In genomic region chr17:44105287-44106138, GRCm38 (mm10) we compare ENCODE assay signal across 8 mouse cellular contexts. TPM values are rescaled to one million over a fixed set of nuclear protein-coding genes. Genes with fewer than 3 reads are reported as not detected.
DNase-seq lines count a peak whose midpoint lies in the region; ATAC-seq lines count a peak whose summit lies in the region.

Gene Enpp4, minus strand, starts transcription at chr17:44105809.

- H3K36me3 ChIP-seq in forebrain, embryonic 10.5 days (replicated peaks) = no peaks in the 10 kb centered on the region
- no peaks in the 10 kb centered on the region for H3K36me3 ChIP-seq in heart, embryonic 14.5 days (ENCODE audit: control insufficient read depth, insufficient read depth, low read length)
- H3K36me3 ChIP-seq in liver, embryonic 13.5 days = no peaks in the 10 kb centered on the region
- no peaks in the 10 kb centered on the region for H3K36me3 ChIP-seq in stomach, embryonic 14.5 days (ENCODE audit: control insufficient read depth, insufficient read depth, low read length)

- peaks cover 42% of the 10 kb centered on the region for H3K27me3 ChIP-seq in forebrain, embryonic 10.5 days (ENCODE audit: poor library complexity, severe bottlenecking)
- H3K27me3 ChIP-seq in heart, embryonic 14.5 days (ENCODE audit: control insufficient read depth, insufficient read depth, low read length) = no peaks in the 10 kb centered on the region
- no peaks in the 10 kb centered on the region for H3K27me3 ChIP-seq in liver, embryonic 13.5 days
- H3K27me3 ChIP-seq in stomach, embryonic 14.5 days (ENCODE audit: control insufficient read depth, insufficient read depth, low read length) = no peaks in the 10 kb centered on the region

- H3K4me3 ChIP-seq in forebrain, embryonic 10.5 days = peak within 1 kb of the TSS; percentile 83
- peak within 1 kb of the TSS; percentile 72 to 96 for H3K4me3 ChIP-seq in heart, embryonic 14.5 days (ENCODE audit: control insufficient read depth in 1 of 2, insufficient read depth in 1 of 2, low read depth in 1 of 2, low read length in 2 of 2)
- H3K4me3 ChIP-seq in liver, embryonic 13.5 days (replicated peaks) = peak within 1 kb of the TSS; percentile 75
- H3K4me3 ChIP-seq in stomach, embryonic 14.5 days (ENCODE audit: low read depth, low read length) = peak within 1 kb of the TSS; percentile 53

- DNase-seq in CD8-positive naive resting alpha-beta T cell, adult 2 months (ENCODE audit: low read depth in 2 of 2, low spot score in 2 of 2) = peak; percentile 84 to 89
- peak; percentile 73 for DNase-seq in c-Kit-positive CD71-negative TER-119-negative erythroid progenitor cells, embryonic 14.5 days (ENCODE audit: low read depth)
- peak; percentile 72 for DNase-seq in forebrain, embryonic 10.5 days (ENCODE audit: extremely low spot score, low spot score)
- DNase-seq in kidney, postnatal 14 days = peak; percentile 94
- peak; percentile 73 for DNase-seq in liver, embryonic 13.5 days
- peak; percentile 88 to 91 for DNase-seq in natural killer cell, adult 2 months (ENCODE audit: low spot score in 2 of 2)

- under 1% methylated on average over 76 of the region's 76 CpGs for WGBS in forebrain, embryonic 10.5 days
- under 1% methylated on average over 65 of the region's 76 CpGs for WGBS in heart, embryonic 14.5 days
- WGBS in liver, embryonic 13.5 days (ENCODE audit: insufficient replicate concordance) = under 1% methylated on average over 76 of the region's 76 CpGs
- under 1% methylated on average over 75 of the region's 76 CpGs for WGBS in stomach, embryonic 14.5 days

- peak within 1 kb of the TSS; percentile 81 for H3K9ac ChIP-seq in heart, embryonic 14.5 days (ENCODE audit: low read length)
- peak within 1 kb of the TSS; percentile 77 for H3K9ac ChIP-seq in liver, embryonic 13.5 days
- H3K9ac ChIP-seq in stomach, embryonic 14.5 days (replicated peaks; ENCODE audit: low read depth, low read length) = peak within 1 kb of the TSS; percentile 18; the same call in 1 of the 2 replicates

- peak within 1 kb of the TSS; percentile 85 for H3K27ac ChIP-seq in forebrain, embryonic 10.5 days
- peak within 1 kb of the TSS; percentile 46 to 66 for H3K27ac ChIP-seq in heart, embryonic 14.5 days (replicated peaks in 1 of 2; ENCODE audit: control insufficient read depth in 1 of 2, insufficient read depth in 1 of 2, low read depth in 2 of 2, low read length in 2 of 2)
- peak within 1 kb of the TSS; percentile 70 for H3K27ac ChIP-seq in liver, embryonic 13.5 days
- no peak within 1 kb of the TSS for H3K27ac ChIP-seq in stomach, embryonic 14.5 days (ENCODE audit: low read length)

- H3K4me2 ChIP-seq in heart, embryonic 14.5 days (ENCODE audit: low read length) = peak within 1 kb of the TSS; percentile 75
- peak within 1 kb of the TSS; percentile 79 for H3K4me2 ChIP-seq in liver, embryonic 13.5 days
- peak within 1 kb of the TSS; percentile 86 for H3K4me2 ChIP-seq in stomach, embryonic 14.5 days (replicated peaks; ENCODE audit: low read depth, low read length)

- peak; percentile 99 for ATAC-seq in heart, embryonic 14.5 days (ENCODE audit: insufficient number of reproducible peaks, insufficient read depth, low FRiP score, low read depth)
- peak; percentile 96 for ATAC-seq in liver, embryonic 13.5 days (ENCODE audit: low read depth)
- ATAC-seq in stomach, embryonic 14.5 days (ENCODE audit: insufficient number of reproducible peaks, insufficient read depth, low FRiP score, low read depth) = peak; percentile 99

- H3K4me1 ChIP-seq in forebrain, embryonic 10.5 days = peaks cover 14% of the 10 kb centered on the region
- H3K4me1 ChIP-seq in heart, embryonic 14.5 days (ENCODE audit: control insufficient read depth in 2 of 2, insufficient read depth in 2 of 2, low read length in 2 of 2) = peaks cover 0 to 6% of the 10 kb centered on the region in 2 experiments; a peak in 1 of 4 replicates
- H3K4me1 ChIP-seq in liver, embryonic 13.5 days (replicated peaks) = peaks cover 26% of the 10 kb centered on the region
- H3K4me1 ChIP-seq in stomach, embryonic 14.5 days (ENCODE audit: control insufficient read depth, insufficient read depth, low read length) = peaks cover 3% of the 10 kb centered on the region; the same call in 1 of the 2 replicates

- H3K9me3 ChIP-seq in forebrain, embryonic 10.5 days = no peaks in the 10 kb centered on the region
- no peaks in the 10 kb centered on the region for H3K9me3 ChIP-seq in heart, embryonic 14.5 days (ENCODE audit: control insufficient read depth, low read length)
- no peaks in the 10 kb centered on the region for H3K9me3 ChIP-seq in liver, embryonic 13.5 days (replicated peaks)
- H3K9me3 ChIP-seq in stomach, embryonic 14.5 days (ENCODE audit: control insufficient read depth, low read depth, low read length) = no peaks in the 10 kb centered on the region

RNA-seq across cellular contexts. Expression of gene Enpp4, which starts in this region (rescaled TPM):
- 2.9 and 3.5 TPM in 2 replicates for polyA plus RNA-seq in forebrain, embryonic 10.5 days (2016; fragmentation: Nextera tagmentation; extraction: Ambion mirVana)
- polyA plus RNA-seq in heart, embryonic 14.5 days (2014; fragmentation: Nextera tagmentation; extraction: Ambion mirVana) = 8.5 and 9.9 TPM in 2 replicates
- polyA plus RNA-seq in liver, embryonic 13.5 days (2015; fragmentation: Nextera tagmentation; extraction: Ambion mirVana) = 4.9 and 5.6 TPM in 2 replicates
- 4.9 and 6.4 TPM in 2 replicates for polyA plus RNA-seq in stomach, embryonic 14.5 days (2014; fragmentation: Nextera tagmentation; extraction: Ambion mirVana)

Comparison
In these comparisons a context has a peak if more than half of its experiments do, and no peak if none do; other contexts are left out.
1. H3K9ac ChIP-seq: peak in every context shown above with its lines; median percentile 81 in heart, embryonic 14.5 days; 77 in liver, embryonic 13.5 days; 18 in stomach, embryonic 14.5 days.